Mouse (Mus musculus) lung, adult 2 months (tissue): Measurements from ENCODE around the gene Cntnap2.

Source experiments
- CTCF ChIP-seq: fragments of 200-500 bp; IDR thresholded peaks from 2 replicates; pipeline ENCODE4 v1.5.1; 2011; ENCODE audit warnings: mild to moderate bottlenecking, low read length, control low read depth; ENCODE audit not compliant: insufficient read depth
- POLR2A ChIP-seq: fragments of 200-500 bp; IDR thresholded peaks from 2 replicates; pipeline ENCODE4 v1.6.1; 2011; ENCODE audit warnings: low read depth, mild to moderate bottlenecking, control low read depth, low read length, borderline replicate concordance; ENCODE audit errors: extremely low read depth

DNA sequence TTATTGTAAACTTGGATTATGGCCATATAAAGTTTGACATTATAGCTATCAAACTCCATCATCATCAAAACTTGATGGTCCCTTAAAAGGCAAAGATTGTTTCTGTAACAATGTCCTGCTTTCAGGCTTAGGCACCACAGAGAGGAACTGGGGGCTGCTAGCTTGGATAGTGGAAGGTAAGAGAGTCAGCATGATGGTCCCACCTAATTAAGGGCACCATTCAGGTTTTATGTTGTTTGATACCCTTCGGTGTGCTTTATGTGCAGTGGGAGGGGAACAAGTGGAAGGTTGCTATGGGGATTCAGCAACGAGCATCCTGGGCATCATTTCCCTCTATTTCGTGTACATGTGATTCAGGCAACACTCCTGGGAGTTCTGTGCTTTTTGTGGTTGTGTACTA, 1797.5 kb downstream of the Cntnap2 start:
- TF ChIP-seq CTCF (no peak), POLR2A (no peak)
